Mouse (Mus musculus): ENCODE results near the gene Rfwd3. TPM values are rescaled to one million over a fixed set of nuclear protein-coding genes. Genes with fewer than 3 reads are reported as not detected.
"Not testable (repeated sequence)": the region's sequence is repeated elsewhere in the genome, so short reads cannot be mapped to it uniquely, and the experiment has no call there.

Gene Rfwd3
- polyA plus RNA-seq, 1 experiment from 2014 or later, result 42.1 TPM

GRCm38 (mm10) chr8:111290586-111290985, 9.4 kb downstream of the Rfwd3 start:
- no peak for DNase-seq (ENCODE audit: low spot score)

- DNase-seq (ENCODE audit: low spot score), result no peak
These were observed 14.4 kb downstream of the Rfwd3 start for GRCm38 (mm10) chr8:111285603-111286002.

- DNase-seq (ENCODE audit: low spot score), result no peak
These were observed 17.9 kb downstream of the Rfwd3 start for GRCm38 (mm10) chr8:111282093-111282492.

- DNase-seq (ENCODE audit: low spot score), result no peak
These were observed 31.7 kb downstream of the Rfwd3 start for GRCm38 (mm10) chr8:111268277-111268676.

- DNase-seq (ENCODE audit: low spot score), result not testable (repeated sequence)
These were observed 33.9 kb downstream of the Rfwd3 start for GRCm38 (mm10) chr8:111266161-111266560.

GRCm38 (mm10) chr8:111264693-111265220, 35.3 kb downstream of the Rfwd3 start:
- no peak for DNase-seq (ENCODE audit: low spot score)

GRCm38 (mm10) chr8:111261981-111262381, 38.0 kb downstream of the Rfwd3 start:
- no peak for DNase-seq (ENCODE audit: low spot score)

GRCm38 (mm10) chr8:111260251-111260650, 39.8 kb downstream of the Rfwd3 start:
- no peak for DNase-seq (ENCODE audit: low spot score)

- no peak for DNase-seq (ENCODE audit: low spot score)
These were observed 40.6 kb downstream of the Rfwd3 start for GRCm38 (mm10) chr8:111259408-111259741.

- DNase-seq (ENCODE audit: low spot score), result peak; percentile 94
These were observed 41.2 kb downstream of the Rfwd3 start, which contains the start of gene Glg1 for GRCm38 (mm10) chr8:111258631-111259407. Gene Glg1 (minus strand): TSS chr8:111259216.

- DNase-seq (ENCODE audit: low spot score), result no peak
These were observed 41.9 kb downstream of the Rfwd3 start for GRCm38 (mm10) chr8:111258010-111258630.

GRCm38 (mm10) chr8:111252487-111253112, 47.4 kb downstream of the Rfwd3 start:
- DNase-seq (ENCODE audit: low spot score), result no peak

GRCm38 (mm10) chr8:111250111-111250510, 49.9 kb downstream of the Rfwd3 start:
- DNase-seq (ENCODE audit: low spot score), result no peak

GRCm38 (mm10) chr8:111248136-111248535, 51.9 kb downstream of the Rfwd3 start:
- no peak for DNase-seq (ENCODE audit: low spot score)

- not testable (repeated sequence) for DNase-seq (ENCODE audit: low spot score)
These were observed 53.2 kb downstream of the Rfwd3 start for GRCm38 (mm10) chr8:111246864-111247263.

GRCm38 (mm10) chr8:111246287-111246830, 53.7 kb downstream of the Rfwd3 start:
- DNase-seq (ENCODE audit: low spot score), result no peak

GRCm38 (mm10) chr8:111237301-111237700, 62.7 kb downstream of the Rfwd3 start:
- DNase-seq (ENCODE audit: low spot score), result no peak

GRCm38 (mm10) chr8:111233730-111234129, 66.3 kb downstream of the Rfwd3 start:
- DNase-seq (ENCODE audit: low spot score), result no peak

GRCm38 (mm10) chr8:111224153-111224552, 75.9 kb downstream of the Rfwd3 start:
- DNase-seq (ENCODE audit: low spot score), result no peak

Data from thymus, postnatal 0 days (tissue).